Mouse (Mus musculus) forebrain, embryonic 12.5 days (tissue): Measurements from ENCODE around the gene Zfp277. TPM values are rescaled to one million over a fixed set of nuclear protein-coding genes. Genes with fewer than 3 reads are reported as not detected.

Experiments used
- ATAC-seq: fragments of 200-750 bp; cut with Nextera tagmentation; 2 replicates; pipeline ENCODE4 v1.8.0; 2017; ENCODE audit warnings: moderate TSS enrichment; ENCODE audit not compliant: low FRiP score
- H3K27ac ChIP-seq: fragments of 300-500 bp; sonication (generic); 2 replicates; pipeline ENCODE4 v1.5.1; 2016; ENCODE audit warnings: mild to moderate bottlenecking
- H3K27me3 ChIP-seq: fragments of 300-500 bp; sonication (generic); 2 replicates; pipeline ENCODE4 v1.6.1; 2016; ENCODE audit warnings: mild to moderate bottlenecking
- H3K36me3 ChIP-seq: fragments of 300-500 bp; sonication (generic); replicated peaks from 2 replicates; pipeline ENCODE4 v1.6.1; 2016; ENCODE audit warnings: mild to moderate bottlenecking
- H3K4me1 ChIP-seq: fragments of 300-500 bp; sonication (generic); 2 replicates; pipeline ENCODE4 v1.6.1; 2016
- H3K4me2 ChIP-seq: fragments of 300-500 bp; sonication (generic); 2 replicates; pipeline ENCODE4 v1.6.1; 2016; ENCODE audit warnings: mild to moderate bottlenecking, moderate library complexity
- H3K4me3 ChIP-seq: fragments of 300-500 bp; sonication (generic); replicated peaks from 2 replicates; pipeline ENCODE4 v1.5.1; 2016; ENCODE audit warnings: mild to moderate bottlenecking
- H3K9ac ChIP-seq: fragments of 300-500 bp; sonication (generic); 2 replicates; pipeline ENCODE4 v1.6.1; 2016; ENCODE audit warnings: mild to moderate bottlenecking
- H3K9me3 ChIP-seq: fragments of 300-500 bp; sonication (generic); 2 replicates; pipeline ENCODE4 v1.6.1; 2016
- WGBS: fragments of 180-500 bp; shearing (Covaris S2); methylation state at CpG from one replicate; pipeline ENCODE4 v1.1.7; 2016; 5-methylcytosine and 5-hydroxymethylcytosine counted together
- polyA plus RNA-seq: library from polyadenylated mRNA; unstranded; fragments of >200 nt; fragmentation: Nextera tagmentation; extraction: Ambion mirVana; gene quantifications from 2 replicates; pipeline ENCODE4 v1.2.1, GENCODE M21; 2016

Zfp277 gene
- polyA plus RNA-seq, 1 experiment from 2014 or later: 29.7 TPM

- Histone ChIP-seq H3K27me3 (no peaks in the 10 kb centered on the region), H3K27ac (no peak overlapping the region), H3K36me3 (no peaks in the 10 kb centered on the region), H3K4me2 (no peak overlapping the region), H3K4me1 (no peaks in the 10 kb centered on the region), H3K4me3 (no peak overlapping the region), H3K9me3 (0 out of 2 replicates have a peak, but pooled peaks cover 2% of the 10 kb centered on the region), H3K9ac (no peak overlapping the region)
- ATAC-seq: no peak
- 74% methylated on average over 2 of the region's 2 CpGs for WGBS
Observed at GRCm38 (mm10) chr12:40268313-40268712, 177.4 kb downstream of the Zfp277 start.

Other genes starting within 250 kb of the Zfp277 start
- gene Lsmem1, start 246.4 kb downstream of the Zfp277 start, polyA plus RNA-seq: 0.20 TPM in 1 of 2 replicates, not detected in the other
- gene Ifrd1, start 197.4 kb downstream of the Zfp277 start, polyA plus RNA-seq: 195 and 196 TPM in 2 replicates
- 25.9 and 32.7 TPM in 2 replicates for gene Dock4, start 50 bp upstream of the Zfp277 start, polyA plus RNA-seq